Mouse (Mus musculus) embryo, embryonic 10.5 days (tissue): ENCODE results near the gene Rreb1.
"Not testable (repeated sequence)": the region's sequence is repeated elsewhere in the genome, so short reads cannot be mapped to it uniquely, and the experiment has no call there.

Source experiments
- DNase-seq: peaks from one replicate; pipeline ENCODE4 v3.0.0-alpha.2; 2015; ENCODE audit warnings: low spot score

Gene Rreb1

DNA sequence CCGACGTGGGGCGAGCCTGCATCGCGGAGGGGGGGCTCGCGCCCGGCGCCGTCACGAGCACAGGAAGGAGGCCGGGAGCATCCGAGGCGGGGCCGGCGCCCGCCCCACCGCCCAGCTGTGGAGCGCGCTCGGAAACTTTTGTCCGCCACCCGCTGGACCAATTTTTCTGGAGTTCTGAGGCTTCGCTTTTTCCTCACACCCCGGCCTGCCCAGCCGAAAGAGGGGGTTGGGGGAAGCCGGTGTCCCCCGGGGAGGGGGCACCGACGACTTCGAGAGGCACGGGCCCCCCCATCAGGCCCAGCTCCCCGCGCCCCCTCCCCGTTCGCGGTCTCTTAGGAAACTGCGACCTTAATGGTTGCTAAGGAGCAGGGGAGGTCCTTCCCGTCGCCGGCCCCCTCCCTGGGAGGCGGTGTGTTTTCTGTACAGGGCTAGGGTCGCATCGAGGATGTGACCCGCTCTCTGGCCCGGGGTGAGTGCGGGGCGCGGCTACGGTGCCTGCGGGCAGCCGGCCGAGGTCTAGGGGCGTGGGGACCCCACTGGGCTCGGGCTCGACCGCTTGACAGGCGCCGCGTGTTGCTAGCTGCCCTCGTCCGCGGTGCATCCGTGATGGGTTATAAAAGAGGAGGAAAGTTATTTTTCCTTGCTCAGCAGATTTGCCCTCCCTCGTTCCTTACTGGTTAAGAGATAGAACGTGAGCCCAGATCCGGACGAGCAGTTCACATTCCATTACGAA lies 49.2 kb downstream of the Rreb1 start:
- peak; percentile 80 for DNase-seq

DNA sequence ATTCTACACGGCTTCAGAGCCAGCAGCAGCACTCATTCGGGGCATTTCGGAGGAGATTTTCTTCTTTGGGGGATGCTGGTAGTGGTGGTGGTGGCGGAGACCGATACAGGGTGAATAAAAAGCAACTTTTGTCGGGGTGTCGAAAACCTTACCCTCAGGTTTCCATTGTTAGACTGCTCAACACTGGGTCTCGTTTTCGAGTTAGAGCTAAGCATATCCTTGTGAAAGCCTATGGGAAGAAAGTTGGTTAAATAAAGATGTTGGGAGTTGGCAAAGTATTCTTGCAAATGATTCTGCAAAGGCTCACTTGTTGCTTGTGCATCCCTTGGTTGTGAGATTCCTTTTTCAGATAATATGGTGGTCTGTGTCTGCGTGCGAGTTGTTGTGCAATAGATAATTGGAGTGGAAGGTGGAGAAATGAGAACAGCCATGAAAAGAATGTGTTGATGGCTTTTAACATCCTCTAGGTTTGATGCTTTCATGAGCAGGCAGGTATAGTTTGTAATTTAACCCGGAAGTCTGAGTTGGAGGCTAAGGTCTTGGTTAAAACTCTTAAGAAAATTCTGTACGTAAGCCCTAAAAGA lies 49.9 kb downstream of the Rreb1 start:
- no peak for DNase-seq

DNA sequence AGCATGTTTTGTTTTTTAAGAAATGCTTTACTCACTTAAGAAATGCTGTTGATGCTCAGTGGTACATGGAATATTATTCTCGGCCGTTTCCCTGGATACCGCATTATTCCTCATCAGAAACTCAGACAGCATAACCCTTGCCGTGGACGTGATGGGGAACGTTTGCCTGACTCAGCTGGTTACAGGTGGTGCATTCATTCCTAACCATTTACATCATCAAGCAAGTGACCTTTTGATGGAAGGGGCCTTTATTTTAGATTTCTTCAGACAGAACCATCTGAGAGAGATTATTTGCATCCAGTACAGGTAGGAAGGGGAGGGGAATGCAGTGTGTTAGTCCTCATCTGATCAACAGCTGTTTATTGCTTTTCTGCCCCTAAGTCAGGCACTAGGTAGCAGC lies 50.7 kb downstream of the Rreb1 start:
- no peak for DNase-seq

DNA sequence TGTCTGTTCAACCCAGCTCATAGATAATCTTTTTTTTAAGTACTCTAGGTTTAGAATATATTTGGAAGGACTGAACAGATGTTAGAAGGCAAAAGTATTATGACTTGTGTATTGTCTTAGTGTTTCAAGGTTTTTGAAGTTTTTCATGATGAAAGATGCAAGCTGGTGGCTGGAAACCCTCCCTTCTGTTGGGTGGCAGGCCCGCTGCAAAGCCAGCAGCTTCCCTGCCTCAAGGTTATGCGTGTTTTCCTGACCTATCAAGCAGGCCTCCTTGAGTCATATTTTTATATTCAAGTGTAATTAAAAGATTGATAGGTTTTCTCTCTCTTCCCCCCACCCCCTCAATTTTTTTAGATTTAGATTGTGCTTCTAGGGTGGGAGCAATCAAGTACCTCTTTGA lies 52.1 kb downstream of the Rreb1 start:
- DNase-seq = no peak

DNA sequence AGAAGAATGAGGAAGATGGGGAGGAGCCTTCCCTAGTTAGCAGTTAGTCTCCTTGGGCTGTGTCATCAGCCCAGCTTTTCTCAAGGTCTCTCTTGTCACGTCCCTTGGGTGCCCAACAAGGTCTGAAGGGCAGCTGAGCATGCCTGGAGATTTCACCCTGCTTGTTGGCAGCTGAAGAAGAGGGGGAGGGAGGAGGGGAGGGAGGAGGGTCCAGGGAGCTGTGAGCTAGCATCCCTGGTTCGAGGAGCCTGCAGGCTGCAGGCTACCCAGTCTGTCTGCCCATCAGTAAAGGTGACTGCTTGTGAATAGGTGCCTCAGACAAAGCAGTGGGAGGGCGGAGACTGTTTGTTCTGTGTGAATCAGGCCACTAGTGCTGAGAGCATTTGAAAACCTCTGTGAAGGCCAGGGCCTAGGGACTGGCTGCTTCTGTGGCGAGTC lies 52.7 kb downstream of the Rreb1 start:
- no peak for DNase-seq

DNA sequence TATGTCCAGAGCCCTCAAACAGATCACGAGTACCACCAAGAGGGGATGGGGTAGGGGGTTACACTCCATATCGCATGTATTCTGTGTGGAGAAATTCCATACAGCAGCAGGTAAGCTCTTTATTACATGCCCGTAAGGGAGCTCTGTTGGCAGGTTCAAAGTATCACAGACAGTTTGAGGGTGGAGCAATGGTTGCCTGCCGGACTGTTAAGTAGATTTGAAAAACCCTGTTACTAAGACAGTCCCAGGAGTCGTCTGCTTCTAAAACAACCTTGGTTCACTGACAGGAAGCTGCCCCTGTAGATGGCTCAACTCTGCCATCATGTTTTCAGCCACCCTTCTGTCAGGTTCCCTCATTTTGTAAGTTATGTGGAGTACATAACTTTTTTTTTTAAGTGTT lies 54.3 kb downstream of the Rreb1 start:
- DNase-seq = no peak

DNA sequence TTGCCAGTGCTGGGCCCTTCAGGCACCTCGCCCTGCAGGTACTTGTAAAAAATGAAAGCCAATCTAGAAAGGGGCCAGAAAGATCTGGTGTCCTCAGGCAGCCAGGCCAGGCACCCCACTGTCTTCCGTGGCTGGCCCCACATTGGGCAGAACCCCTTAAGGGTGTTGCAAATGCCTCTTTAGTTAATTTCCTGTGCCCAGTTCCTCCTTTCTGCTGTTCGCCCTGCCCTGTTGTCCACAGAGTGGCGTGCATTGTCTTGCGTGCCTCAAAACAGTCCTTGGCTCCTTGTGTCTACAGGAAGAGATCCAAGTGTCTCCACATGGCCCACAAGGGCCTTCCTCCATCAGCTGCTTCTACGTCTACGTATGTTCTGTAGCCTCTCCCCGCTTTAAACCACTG lies 55.3 kb downstream of the Rreb1 start:
- DNase-seq = no peak

DNA sequence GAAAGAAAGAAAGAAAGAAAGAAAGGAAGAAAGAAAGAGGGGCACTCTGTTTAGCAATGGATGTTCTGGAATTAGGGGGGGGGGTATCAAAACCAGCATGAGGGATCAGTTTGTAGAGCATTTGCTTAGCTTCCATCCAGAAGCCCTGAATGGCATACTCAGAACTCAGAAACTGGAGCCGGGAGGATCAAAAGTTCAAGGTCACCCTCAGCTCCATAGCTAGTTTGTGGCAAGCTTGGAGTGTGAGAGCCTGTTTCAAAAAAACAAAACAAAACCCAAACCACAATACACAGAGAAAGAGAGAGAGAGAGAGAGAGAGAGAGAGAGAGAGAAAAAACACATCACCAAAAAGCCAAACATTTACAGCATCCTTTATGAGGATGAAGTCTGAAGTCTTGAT lies 57.1 kb downstream of the Rreb1 start:
- DNase-seq = no peak

DNA sequence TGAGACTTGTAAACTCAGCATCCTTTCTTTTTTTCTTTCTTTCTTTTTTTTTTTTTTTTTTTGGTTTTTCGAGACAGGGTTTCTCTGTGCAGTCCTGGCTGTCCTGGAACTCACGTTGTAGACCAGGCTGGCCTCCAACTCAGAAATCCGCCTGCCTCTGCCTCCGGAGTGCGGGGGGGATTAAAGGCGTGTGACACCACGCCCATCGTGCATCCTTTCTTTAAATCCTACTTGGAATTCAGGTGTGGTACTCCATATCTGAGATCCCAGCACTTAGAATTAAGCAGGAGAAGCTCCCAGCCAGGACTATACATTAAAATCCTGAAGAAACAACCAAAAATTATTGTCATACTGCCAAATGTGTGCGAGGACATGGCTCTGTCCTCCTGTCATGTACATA lies 57.6 kb downstream of the Rreb1 start:
- DNase-seq = not testable (repeated sequence)

DNA sequence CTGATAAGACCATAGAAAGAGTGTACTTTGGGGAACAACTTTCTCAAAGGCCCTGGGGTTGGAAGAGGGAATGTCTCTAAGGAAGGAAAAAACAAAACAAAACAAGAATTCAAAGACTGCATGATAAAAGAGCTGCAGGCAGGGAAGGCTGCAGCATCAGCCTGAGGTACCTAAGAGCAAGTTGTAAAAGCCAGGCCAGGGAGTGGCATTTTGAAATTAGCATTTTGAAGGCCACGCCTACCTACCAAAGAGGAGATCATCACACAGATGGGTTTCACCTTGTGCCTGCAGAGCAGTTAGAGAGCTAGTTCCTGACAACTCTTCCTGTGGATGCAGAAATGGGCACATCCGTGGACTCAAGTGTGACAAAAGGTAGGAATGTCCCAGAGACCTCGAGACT lies 59.2 kb downstream of the Rreb1 start:
- DNase-seq = no peak

DNA sequence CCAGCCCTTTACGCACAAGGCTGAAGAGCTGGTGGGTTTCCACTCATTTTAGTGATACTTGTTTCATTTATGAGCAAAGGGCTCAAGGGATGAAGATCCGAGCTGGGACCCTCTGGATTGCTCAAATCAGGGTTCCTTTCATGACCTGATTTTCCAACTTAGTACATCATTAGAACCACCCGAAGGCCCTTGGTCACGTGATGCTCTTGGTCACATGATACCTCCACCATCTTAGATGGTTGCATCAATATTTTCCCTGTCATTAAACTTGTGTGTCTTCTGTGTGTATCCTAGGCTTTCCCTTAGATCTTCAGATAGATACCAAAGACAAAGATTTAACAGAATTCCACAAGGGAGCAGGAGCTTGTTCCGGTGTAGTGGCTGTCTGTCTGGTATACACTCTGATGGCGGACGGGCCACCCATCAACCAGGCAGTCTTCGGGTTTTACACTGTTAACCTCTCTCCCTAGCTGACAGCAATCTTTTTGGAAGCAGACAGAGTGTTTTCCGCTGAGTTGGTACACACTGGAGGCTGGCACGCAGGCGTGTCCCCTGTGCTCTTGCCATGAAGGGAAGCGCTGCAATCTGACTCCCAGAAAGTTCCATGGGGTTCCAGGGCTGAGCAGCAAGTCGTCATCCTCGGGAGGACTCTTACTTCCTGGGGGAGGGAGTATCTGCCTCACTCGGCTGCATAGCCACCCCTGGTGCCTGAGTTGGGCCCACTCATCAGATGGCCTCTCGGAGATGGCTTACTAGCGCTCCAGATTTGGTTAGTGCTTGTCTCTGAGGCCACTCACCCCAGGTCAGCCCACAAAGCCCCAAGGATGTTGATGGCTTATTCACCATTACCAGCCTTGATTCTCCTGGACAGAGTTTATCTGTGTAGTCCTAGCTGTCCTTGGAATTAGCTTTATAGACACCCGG lies 60.3 kb downstream of the Rreb1 start:
- DNase-seq = no peak

DNA sequence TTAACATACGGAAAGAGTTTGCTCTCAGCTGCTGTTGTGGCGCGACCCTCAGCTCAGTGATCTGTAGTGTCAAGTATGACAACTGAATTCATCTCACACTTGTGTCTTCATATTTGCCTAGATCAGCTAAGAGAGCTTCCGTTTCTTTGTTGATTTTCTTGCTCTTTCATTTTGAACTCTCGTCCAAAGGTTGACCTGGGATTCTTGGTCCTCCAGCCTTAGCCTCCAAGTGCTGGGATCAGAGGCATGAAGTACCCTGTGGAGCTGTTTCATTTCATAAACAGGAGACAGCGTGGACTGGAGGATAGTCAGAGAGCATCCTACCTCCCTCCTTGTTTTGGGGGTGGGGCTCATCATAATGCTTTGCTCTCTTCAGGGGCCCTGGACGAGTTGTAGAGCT lies 65.0 kb downstream of the Rreb1 start:
- DNase-seq = no peak

DNA sequence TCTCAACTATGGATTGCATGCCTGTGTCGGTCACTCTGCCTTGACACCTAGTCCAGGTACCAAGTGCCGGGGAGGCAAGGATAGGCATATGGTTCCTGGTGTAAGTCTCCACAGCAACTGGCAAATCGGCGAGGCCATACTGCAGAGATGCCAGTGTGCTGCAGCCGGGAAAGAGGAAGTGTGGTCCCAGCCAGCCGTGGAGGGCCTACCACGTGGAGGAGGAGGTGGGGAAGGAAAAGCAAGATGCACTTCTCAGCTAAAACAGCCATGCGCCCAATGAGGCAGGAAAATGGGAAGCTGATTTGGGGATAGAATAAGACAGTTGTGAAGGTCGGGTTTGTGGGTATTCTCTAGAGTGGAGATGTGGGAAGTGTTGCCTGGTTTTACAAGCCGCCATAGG lies 65.6 kb downstream of the Rreb1 start:
- no peak for DNase-seq

DNA sequence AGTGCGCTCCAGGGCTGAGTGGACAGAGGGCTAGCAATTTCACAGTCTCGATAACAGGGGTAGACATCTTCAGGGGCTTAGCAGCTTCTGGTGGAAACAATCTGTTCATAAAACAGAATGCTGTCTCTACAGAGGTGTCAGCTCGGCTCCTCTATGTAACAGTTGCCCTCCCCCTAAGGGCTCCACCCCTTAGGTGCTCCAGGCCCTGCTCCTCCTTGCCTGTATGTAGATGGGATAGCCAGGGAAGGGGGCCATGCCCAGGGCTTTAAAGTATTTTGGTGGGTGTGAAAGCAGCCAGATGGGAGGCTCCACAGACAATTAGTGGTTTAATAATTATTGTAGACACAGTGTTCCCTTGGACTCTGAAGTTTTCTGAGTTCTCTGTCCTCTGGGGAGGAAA lies 67.0 kb downstream of the Rreb1 start:
- no peak for DNase-seq

DNA sequence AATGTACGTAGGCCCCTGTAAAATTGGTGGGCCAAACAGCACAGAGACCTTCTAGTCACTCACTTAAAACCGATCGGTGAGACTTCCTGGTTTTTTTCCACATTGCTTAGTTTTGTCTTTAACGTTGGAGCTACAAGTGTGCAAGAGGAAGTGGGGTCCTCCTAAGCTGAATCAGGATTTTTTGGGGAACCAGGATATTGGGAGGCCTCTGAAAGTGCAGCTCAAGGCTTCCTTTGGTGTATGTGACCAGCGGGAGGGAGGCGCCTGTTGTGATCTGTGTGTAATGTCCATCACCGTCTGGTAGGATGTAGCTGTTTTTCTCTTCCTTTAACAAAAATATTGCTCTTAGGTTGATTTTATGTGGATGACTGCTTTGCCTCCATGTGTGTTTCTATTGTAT lies 67.4 kb downstream of the Rreb1 start:
- no peak for DNase-seq

DNA sequence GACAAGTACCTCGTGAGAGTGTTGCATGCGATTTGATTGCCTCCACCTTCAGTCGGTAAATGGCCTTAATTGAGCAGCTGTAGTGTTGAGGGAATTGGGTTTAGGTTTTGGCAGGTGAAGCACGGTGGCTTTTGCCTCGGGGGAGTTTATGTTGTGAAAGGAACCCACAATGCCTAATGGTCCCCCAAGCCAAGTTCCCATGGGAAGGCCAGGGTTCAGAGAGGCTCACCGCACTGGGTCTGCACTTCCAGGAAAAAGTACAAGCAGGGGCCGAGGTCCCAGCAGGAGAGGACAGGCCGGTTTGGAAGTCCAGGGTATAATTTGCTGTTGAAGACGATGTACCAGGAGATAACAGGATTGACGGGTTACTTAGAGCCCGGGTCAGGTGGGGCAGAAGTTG lies 68.3 kb downstream of the Rreb1 start:
- no peak for DNase-seq

DNA sequence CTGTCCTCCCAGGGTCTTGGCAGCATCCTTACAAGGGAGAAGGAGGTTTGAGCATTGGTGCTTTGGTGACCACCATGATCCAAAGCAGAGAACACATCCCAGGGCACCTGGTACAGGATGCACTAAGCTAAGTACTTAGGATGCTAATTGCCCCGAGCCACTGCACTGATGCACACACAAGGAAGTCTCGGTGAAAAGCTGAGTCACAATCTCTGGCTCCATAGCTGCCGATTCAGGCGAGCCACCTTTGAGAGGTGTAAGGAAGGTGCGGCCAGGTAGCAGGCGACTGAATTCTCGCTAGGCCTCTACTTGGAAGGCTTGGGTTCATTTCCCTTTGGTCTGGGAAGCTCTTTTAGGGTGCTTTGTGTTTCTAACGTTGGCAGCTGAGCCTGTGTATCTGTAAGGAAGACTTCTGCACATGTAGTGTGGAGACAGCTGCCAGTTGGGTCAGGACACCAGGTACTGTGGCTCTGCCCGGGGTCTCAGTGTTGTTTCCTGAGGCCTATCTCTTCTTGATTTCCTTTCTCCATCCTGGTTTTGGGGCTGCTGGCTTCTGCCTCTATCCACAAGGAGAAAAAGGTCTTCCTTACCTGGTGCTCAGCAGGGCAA lies 68.9 kb downstream of the Rreb1 start:
- DNase-seq = no peak

DNA sequence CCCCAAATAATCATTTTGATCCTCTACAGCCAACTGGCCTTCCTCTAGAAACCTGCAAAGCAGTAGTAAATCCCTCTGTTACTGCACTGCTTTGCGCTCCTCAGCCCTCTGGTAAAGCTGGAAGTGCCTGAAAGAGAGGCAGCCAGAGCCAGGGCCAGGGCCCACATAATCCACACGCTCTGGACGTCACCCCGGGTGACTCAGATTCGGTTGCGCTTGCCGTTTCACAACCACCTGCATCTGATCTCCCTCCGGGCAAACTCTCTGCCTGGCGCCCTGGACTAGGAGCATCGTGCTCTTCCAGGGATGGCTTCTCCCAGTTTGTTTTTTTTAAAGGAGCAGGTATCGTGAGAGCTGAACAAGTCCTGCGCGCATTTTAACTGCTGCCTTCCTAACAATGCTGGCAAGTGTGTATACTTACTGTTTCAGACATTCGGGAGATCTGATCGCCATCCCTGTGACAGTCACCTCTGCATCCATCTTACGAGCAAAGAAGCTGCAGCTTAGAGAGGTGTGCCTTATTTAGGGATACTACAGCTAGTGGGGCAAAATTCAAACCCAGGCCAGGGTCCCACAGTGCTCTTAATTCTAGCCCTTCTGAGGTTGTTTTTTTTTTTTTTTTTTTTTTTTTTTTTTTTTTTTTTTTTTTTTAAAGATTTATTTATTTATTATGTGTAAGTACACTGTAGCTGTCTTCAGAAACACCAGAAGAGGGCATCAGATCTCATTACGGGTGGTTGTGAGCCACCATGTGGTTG lies 69.6 kb downstream of the Rreb1 start:
- DNase-seq = no peak

DNA sequence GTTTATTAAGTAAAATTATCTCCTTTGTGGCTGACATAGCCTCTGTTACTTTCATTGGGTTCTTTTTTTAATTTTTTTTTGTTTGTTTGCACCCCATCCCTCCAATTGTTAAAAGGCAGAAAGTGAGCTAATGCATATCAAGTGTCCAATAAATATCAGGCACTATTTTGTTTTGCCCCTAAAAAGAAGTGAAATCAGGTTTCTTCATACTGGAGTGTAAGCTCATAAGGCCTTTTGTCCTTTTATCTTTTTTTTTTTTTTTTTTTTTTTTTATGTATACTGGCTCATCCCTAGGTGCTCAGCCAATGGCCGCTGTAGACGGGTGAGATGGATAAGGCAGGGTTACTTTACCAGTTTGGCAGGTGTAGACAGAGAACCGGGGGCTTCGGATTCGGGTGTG lies 70.2 kb downstream of the Rreb1 start:
- no peak for DNase-seq

DNA sequence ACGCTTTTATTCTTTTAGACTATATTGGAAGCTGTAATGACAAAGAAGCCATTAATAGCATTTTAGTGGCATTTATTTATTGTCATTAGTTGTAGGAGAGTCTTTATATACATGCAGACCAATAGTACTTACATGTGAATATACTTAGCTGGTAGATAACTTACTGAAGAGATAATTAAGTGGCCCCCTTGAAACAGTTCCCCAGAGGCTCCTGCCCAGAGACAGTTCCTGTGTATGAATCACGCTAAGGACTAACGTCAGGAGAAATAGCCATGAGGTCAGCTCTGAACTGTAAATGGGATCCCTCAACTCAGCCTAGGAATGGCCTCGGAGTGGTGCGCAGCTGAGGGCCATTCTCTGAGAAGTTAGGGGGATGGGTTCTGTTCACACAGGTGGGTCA lies 73.4 kb downstream of the Rreb1 start:
- no peak for DNase-seq

DNA sequence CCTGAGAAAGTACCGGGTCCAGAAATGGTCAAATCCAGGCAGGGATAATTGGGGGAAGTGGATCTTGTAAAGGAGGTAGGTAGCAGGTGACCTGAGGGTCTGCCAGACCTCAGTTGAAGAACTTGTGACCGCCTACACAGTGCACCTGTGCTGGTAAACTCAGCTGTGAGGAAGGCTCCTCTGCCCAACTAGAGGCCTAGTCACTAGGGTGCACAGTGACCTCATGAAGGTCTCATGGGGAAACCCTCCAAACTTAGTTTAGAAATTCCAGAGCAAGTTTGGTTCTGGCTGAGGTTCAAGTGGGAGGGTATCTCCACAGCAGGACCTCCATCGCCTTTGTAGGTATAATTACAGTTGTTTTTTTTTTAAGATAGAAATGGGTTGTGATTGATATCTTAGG lies 74.7 kb downstream of the Rreb1 start:
- DNase-seq = no peak

DNA sequence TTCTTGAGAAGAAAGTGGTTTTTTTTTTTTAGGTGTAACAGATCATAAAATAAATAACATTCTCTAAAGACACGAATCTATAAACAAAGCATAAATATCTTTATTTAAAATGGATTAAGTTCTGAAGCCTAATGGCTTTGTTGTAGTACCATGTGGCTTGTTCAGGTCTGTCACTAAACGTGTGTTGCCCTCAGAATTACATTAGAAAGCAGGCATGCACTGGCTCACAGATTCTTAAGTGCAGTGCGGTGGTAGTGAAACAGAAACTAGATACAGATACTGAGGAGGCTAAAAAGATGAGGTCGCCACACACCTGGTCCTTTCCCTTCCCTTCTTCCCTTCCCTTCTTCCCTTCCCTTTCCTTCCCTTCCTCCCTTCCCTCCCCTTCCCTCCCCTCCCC lies 75.2 kb downstream of the Rreb1 start:
- no peak for DNase-seq
